ENCODE assay signal across 16 mouse cellular contexts in genomic region chr12:69519869-69520268, GRCm38 (mm10).
"Had no signal": no experiment of that assay in that cellular context is flagged by ENCODE, and none has a peak within 500 bp of the region (broad histone marks: within the 10 kb centered on the region; RNA-seq: fewer than 3 reads in every experiment).

No protein-coding gene starts in this region.

- H3K9me3 ChIP-seq: liver, embryonic 15.5 days; lung, embryonic 15.5 days; midbrain, embryonic 12.5 days; midbrain, embryonic 15.5 days; neural tube, embryonic 12.5 days; stomach, embryonic 15.5 days had no signal

- H3K9ac ChIP-seq: liver, embryonic 15.5 days; liver, postnatal 0 days; lung, embryonic 15.5 days; midbrain, embryonic 12.5 days; midbrain, embryonic 15.5 days; neural tube, embryonic 12.5 days; stomach, embryonic 15.5 days had no signal

- H3K4me1 ChIP-seq: midbrain, embryonic 12.5 days; midbrain, embryonic 15.5 days had no signal

- H3K36me3 ChIP-seq: liver, embryonic 15.5 days; lung, embryonic 15.5 days; midbrain, embryonic 12.5 days; midbrain, embryonic 15.5 days; neural tube, embryonic 12.5 days; stomach, embryonic 15.5 days had no signal

- DNase-seq: liver, postnatal 0 days; lung, adult 2 months; lung, postnatal 14 days; lung, postnatal 36 days; right cerebral cortex, postnatal 14 days; thymus, adult 2 months; thymus, postnatal 25 days; thymus, postnatal 4 days had no signal

- H3K4me3 ChIP-seq: liver, embryonic 15.5 days; lung, embryonic 15.5 days; midbrain, embryonic 12.5 days; midbrain, embryonic 15.5 days; neural tube, embryonic 12.5 days; stomach, embryonic 15.5 days had no signal

- H3K27ac ChIP-seq: liver, embryonic 15.5 days; midbrain, embryonic 12.5 days; midbrain, embryonic 15.5 days; neural tube, embryonic 12.5 days; stomach, embryonic 15.5 days; stomach, postnatal 0 days had no signal

- H3K4me2 ChIP-seq: liver, embryonic 15.5 days; lung, embryonic 15.5 days; midbrain, embryonic 12.5 days; midbrain, embryonic 15.5 days; neural tube, embryonic 12.5 days; stomach, embryonic 15.5 days had no signal

- ATAC-seq: liver, postnatal 0 days; lung, postnatal 0 days; midbrain, embryonic 15.5 days had no signal

- H3K27me3 ChIP-seq: liver, embryonic 15.5 days; lung, embryonic 15.5 days; midbrain, embryonic 12.5 days; midbrain, embryonic 15.5 days; neural tube, embryonic 12.5 days; stomach, embryonic 15.5 days had no signal
